Mouse (Mus musculus): Measurements from ENCODE around the gene Fnbp1l.

GRCm38 (mm10) chr3:122624591-122624990 is 5.1 kb upstream of the Fnbp1l start:
- no peak for TF ChIP-seq CTCF (IDR thresholded peaks at IDR 0.05)
- no peak for TF ChIP-seq POLR2A (IDR thresholded peaks at IDR 0.05; ENCODE audit: insufficient read depth, low read depth, low read length)
- no peak for TF ChIP-seq EP300 (IDR thresholded peaks at IDR 0.05; ENCODE audit: insufficient read depth, low read depth, low read length)
